Mouse (Mus musculus): ENCODE results near the gene Tomm70a. TPM values are rescaled to one million over a fixed set of nuclear protein-coding genes. Genes with fewer than 3 reads are reported as not detected.

Gene Tomm70a
- total RNA-seq, 2 experiments from 2014 or later, result 41.2 to 41.3 TPM

DNA sequence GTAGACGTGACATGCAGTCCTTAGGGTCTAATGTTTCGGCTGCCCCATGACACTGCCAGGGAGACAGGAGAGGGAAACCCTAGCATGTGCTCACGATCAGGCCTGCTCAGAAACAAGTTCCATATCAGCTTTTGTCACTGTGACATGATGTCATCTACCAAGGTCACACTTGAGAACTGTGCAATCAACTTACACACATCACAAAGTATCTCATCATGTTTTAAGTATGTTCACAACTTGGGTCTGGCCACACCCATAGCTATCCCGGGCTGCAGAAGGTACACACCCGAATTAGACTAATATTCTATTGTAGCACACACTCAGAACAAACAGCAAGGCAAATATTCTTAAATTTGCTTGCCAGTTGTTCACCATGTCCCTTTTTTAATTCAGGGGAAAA, 60.5 kb downstream of the Tomm70a start:
- intact Hi-C loops (cut with DNase I), result no loop called here
- DNase-seq, result no peak

DNA sequence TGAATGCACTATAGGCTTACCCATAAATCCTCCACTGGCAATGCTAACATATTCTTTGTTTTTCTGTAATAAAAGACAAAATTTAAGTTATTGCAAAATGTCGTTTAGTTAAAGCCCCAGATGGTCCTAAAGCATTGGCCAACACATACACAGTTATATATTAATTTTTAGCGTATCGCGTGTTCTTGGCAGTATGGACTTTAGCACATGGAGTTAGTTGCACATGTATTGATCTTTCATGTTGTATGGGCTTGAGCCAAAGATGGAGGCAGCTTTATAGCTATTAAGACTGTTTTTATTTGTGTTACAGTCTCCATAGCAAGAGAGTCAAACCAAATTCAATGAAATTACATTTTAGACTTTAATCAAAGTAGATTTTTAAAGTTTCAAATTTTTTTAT, 65.1 kb downstream of the Tomm70a start:
- no peak for DNase-seq
- intact Hi-C loops (cut with DNase I), result no loop called here

GRCm38 (mm10) chr16:57189493-57189892, 68.0 kb downstream of the Tomm70a start:
- DNase-seq, result no peak
- intact Hi-C loops (cut with DNase I), result no loop called here

DNA sequence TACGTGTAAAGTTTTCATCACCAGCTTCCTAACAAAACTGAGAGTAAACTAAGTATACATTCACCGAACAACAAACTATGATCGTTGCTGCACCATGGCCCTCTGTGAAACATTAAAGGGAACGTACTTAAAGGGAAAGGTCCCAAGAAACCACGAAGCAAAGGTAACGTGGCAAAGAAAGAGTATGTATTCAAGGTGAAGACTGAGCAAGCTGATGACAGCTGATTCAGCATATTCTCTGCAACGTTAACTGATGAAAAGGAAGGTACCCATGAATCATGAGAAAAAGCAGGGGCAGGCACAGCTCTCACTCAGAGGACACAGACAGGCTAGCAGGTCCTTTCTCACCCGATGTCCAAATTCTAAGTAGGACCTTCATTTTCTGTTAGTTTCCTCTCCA, 68.9 kb downstream of the Tomm70a start:
- intact Hi-C loops (cut with DNase I), result no loop called here
- no peak for DNase-seq

DNA sequence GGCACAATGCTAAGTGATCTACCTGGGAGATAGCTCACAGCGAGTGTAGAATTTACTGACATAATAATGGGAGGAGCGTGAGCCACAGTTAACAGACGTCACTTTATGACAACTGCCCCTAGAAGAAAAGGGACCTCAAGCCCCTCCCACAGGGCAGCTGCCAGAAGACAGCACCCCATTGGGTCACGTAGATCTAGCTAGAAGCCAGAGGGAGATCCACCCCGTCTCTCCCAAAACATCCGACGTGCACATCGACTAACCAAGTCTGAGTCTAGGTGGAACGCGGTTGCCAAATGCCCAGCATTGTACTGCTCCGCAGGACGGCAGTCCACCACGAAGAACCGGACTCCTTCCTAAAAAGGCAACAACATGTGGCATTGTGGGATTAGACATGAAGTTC, 69.7 kb downstream of the Tomm70a start:
- DNase-seq, result no peak
- intact Hi-C loops (cut with DNase I), result no loop called here

GRCm38 (mm10) chr16:57196590-57196989, 75.1 kb downstream of the Tomm70a start:
- intact Hi-C loops (cut with DNase I), result no loop called here
- no peak for DNase-seq

DNA sequence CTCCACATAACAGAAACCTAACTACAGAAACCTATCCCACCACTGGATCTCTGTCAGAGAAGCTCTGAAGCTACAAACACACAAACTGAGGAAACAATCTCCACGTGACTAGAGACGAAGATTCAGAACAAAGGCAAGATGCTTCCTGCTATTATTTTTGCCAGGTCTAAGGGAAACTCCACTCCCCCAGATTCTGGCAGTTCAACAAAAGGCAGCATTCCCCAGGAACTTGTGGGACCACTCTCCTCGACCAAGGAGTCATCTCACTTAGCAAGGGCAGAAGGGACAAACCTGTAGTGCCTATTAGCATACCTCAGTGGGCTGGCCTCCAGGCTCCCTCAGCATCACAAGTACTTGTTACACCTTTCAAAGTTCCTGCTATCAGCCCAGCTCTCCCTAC, 75.8 kb downstream of the Tomm70a start:
- DNase-seq, result no peak
- intact Hi-C loops (cut with DNase I), result no loop called here

Other genes with a start within 250 kb of the Tomm70a start
- gene Tmem45a, start 235.5 kb upstream of the Tomm70a start, total RNA-seq (2021), result 1 to 10 TPM; 2.3 to 3.5 TPM
- not detected for gene Lnp1, start 193.6 kb upstream of the Tomm70a start, total RNA-seq (2021)
- gene Tmem45a2, start 50.3 kb upstream of the Tomm70a start, total RNA-seq (2021), result not detected
- 10 to 100 TPM; 34.8 to 35.3 TPM for gene Nit2, start 45.6 kb downstream of the Tomm70a start, total RNA-seq (2021)
- gene Tbc1d23, start 109.8 kb downstream of the Tomm70a start, total RNA-seq (2021), result 10 to 100 TPM; 25.1 to 25.4 TPM
- gene Tmem30c, start 171.2 kb downstream of the Tomm70a start, total RNA-seq (2021), result not detected
- 10 to 100 TPM; 35.4 to 37.8 TPM for gene Filip1l, start 231.4 kb downstream of the Tomm70a start, total RNA-seq (2021)

Data from heart, postnatal 36 days (tissue).